Mouse (Mus musculus): ENCODE data around the gene Cep19.
A peak's percentile ranks its signal among the peaks of the same experiment; 100 is the strongest.

Cep19 gene

DNA sequence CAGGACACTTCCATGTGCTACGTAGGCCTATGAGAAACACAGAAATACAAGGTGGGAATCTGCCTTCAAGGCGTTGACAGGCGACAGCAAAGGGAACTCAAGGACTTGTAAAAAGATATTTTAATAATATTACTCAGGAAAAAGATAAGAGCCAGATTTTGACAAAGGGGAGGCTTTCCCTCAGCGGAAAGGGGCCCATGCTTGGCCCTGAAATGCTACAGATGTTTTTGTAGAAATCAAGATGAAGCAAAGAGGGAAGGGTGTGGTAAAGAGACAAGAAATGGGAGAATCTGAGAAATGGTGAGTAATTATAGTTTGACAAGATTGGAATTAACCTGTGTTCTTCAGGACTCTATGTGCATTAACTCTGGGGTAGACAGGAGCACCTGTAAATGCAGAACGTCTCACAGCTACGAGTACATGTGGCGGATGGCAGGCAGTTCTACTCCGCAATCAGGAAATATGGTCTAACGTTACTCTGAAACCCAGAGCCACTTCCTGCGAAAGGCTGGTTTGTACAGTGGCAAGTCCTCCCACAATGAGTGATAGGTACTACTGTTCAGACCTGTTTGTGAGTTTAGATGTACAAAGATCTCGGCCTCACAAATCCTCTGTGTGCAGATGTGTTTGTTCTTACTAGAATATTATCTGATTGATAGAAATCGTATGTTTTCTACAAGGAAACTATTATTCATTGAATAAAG lies 7.9 kb downstream of the Cep19 start:
- no peak for DNase-seq (ENCODE audit: low spot score)

DNA sequence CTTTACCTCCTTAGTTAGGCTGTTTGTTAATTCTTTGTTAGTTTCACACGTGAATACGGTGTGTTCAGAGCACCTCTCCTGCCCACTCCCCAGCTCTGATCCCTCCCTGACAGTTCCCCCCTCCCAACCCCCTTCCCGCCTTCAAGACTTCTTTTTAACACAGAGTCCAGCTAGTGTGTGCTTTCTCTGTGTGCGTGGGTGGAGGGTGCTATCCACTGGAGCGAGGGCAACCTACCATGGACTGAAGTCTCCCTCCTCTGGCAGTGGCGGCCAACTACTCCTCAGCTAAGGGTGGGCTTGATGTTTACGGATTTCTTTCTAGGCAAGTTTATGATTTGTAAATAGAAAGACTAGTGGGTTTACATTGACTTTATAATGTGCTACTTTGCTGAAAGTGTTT lies 8.6 kb downstream of the Cep19 start:
- no peak for DNase-seq (ENCODE audit: low spot score)

DNA sequence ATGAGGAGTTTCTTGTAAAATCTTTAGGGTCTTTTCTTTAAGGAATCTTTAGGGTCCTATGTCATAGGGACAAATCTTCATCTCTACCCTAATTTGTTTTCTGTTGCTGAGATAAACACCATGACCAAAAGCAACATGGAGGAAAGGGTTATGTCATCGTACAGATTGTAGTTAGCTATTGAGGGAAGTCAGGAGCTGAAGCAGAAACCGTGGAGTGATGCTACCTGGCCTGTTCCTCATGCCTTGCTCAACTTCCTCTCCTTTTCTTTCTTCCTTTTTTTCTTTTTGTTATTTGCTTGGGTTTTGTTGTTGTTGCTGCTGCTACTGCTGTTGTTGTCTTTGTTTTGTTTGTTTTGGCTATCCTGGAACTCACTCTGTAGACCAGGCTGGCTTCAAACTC lies 9.0 kb downstream of the Cep19 start:
- DNase-seq (ENCODE audit: low spot score) = no peak

DNA sequence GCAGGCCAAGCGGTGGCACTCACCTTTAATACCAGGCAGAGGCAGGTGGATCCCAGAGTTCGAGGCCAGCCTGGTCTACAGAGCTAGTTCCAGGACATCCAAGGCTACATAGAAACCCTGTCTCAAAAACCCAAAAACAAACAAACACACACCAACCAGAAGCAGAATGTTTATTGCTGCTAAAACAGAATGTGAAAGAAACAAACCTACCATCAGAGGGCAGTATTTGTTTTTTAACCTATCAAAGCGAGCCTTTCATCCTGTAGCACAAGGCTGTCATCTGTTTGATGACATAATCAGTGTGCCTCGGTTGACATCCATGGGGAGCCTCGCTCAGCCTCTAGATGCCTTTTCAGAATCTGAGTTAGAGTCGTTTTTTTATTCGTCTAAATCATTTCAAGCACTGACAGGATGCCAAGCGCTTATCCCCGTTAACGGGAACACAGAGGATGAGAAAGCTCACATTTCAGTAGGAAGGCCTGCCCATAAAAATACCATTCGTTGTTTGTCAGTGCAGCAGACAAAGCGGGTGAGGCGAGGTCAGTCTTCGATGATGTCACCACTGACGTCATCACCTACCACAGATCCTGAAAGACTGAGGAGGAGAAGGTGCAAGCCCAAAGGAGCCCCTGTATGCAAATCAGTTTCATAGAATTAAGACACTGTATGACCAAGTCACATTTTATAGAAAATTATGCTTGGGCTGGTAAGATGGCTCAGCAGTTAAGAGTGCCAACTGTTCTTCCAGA lies 11.5 kb downstream of the Cep19 start:
- no peak for DNase-seq (ENCODE audit: low spot score)

DNA sequence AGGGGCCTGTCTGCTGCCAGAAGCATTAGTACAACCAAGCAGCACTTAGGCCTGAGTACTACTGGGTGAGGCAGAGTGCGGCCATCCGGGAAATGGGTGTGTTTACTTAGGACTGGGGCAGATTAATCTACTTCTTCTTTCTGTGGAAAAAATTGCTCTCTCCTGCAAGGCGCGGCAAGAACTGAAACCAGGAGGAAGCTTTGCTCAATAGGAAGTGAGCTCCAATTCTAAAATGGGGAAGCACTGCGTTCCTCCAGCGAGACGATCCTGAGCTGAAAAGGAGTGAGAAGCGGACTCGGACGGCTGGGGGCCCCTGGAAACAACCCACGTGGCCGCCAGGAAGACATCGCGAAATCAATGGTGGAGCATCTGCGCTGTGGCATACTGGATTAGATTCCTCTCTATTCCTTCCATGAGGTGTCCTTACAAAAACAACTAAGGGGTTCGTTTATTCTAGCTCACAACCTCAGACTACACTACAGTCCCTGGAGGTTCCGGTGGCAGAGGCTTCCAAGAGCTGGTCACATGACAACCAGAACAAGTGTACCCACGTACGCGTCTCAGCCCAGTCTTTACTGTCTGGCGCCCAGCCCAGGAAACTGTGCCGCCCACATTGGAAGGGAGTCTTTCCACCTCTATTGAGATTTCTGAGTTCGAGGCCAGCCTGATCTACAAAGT lies 14.1 kb downstream of the Cep19 start:
- DNase-seq (ENCODE audit: low spot score) = no peak

DNA sequence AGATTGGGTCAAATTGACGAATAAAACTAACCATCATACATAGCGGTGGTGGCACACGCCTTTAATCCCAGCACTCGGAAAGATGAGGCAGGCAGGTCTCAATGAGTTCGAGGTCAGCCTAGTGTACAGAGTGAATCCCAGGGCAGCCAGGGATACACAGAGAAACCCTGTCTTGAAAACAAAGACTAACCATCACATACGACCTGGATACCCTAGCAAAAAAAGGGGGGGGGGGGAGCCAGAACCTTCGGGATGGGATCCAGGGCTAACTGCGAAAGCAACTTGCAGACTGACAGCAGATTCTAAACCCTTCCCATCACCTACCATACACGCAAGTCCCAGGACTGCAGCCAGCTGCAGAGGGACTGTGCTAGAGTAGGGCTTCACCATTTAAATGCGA lies 14.8 kb downstream of the Cep19 start:
- no peak for DNase-seq (ENCODE audit: low spot score)

DNA sequence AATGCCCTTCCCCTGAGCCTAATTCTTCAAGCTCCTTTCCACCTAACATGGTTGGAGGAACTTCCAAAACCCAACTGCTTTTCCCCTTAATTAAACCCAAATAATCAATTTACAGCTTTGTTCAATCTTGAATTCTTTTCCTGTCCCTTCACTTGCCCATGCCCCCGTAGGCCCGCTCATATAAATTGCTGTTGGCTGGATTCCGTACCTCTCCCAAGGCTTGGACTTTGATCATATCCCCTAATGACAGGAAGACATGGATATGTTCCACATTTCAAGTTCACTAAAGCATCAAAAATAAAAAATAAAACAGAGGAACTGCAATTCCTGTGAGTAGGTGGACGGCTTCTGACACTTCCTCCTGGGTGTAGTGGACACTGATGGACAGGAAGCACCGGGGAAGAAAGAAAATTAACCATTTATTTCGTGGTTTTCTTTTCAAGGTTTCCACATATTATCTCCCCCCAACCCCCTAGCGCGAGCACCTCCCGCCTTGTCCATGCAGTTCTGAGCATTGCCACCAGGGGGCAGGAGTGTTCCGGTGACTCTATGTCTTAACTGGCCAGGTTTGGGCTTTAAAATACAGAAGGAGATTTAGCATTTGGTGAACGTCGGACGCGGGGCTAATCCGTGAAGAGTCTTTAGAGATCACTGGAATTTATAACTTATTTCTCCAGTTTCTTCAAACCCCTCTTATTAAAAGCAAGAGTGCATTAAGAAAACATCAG lies 15.5 kb downstream of the Cep19 start:
- DNase-seq (ENCODE audit: low spot score) = peak; percentile 89

DNA sequence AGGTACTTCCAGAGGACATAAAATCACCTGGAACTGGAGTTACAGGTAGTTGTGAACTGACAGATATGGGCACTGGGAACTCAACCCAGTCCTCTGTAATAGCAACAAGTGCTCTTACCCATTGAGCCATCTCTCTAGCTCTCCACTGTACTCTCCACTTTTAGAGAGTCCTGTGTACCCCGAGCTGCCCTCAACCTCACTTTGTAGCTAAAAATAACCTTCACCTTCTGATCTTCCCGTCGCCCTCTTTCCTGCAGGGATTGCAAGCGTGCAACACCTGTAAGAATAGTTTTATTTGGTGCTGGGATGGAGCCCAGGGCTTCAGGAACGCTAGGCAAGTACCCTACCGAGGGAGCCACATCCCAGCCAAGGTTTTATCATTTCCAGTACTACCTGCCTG lies 16.2 kb downstream of the Cep19 start:
- no peak for DNase-seq (ENCODE audit: low spot score)

DNA sequence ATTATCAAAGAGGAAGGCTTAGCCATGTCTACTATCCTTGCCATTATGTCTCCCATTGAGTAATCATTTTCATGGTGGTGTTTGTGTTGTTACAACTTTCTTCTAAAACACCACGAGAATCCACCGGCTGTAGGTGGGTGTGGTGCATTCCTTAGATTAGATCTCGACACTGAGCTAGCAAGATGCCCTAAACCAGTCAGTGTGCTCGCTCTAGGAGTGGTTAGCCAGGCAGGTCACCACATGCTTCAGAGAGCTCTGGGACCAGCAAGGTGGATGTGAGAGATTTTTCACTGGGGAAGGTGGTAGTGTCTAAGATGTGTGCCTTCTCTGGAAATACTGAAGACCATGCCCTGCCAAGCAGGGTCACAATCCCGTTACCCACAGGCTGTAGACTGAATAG lies 16.6 kb downstream of the Cep19 start:
- no peak for DNase-seq (ENCODE audit: low spot score)

DNA sequence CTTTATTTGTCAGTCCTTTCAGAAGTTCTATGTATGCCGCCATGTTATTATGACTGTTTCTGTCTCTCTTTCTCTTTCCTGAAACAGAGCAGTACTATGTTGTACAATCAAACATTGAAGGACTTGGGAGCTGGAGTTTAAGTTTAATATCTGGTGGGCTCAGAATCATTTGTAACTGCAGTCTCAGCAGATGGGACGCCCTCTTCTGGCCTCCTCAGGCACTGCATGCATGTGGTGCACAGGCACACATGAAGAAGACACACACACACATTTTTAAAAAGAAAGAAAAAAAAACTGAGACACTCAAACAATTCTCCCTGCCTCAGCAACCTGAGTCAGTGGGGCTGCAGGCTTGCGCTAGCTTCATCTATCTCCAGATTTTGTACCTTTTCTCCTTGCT lies 20.9 kb downstream of the Cep19 start:
- no peak for DNase-seq (ENCODE audit: low spot score)

DNA sequence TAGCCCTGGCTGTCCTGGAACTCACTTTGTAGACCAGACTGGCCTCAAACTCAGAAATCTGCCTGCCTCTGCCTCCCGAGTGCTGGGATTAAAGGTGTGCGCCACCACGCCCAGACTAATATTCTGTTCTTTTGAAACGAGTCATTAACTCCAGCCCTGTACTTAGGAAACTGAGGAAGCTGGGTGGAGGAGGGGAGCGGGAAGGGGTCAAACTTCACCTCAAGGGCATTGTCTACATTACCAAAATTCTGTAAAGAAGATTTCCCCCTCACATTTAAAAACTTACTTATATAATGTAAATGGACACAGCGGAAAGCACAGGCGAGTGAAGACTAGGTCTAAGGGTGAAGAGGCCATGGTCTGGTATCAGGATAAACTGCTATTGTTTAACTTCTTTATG lies 24.4 kb downstream of the Cep19 start:
- DNase-seq (ENCODE audit: low spot score) = no peak

DNA sequence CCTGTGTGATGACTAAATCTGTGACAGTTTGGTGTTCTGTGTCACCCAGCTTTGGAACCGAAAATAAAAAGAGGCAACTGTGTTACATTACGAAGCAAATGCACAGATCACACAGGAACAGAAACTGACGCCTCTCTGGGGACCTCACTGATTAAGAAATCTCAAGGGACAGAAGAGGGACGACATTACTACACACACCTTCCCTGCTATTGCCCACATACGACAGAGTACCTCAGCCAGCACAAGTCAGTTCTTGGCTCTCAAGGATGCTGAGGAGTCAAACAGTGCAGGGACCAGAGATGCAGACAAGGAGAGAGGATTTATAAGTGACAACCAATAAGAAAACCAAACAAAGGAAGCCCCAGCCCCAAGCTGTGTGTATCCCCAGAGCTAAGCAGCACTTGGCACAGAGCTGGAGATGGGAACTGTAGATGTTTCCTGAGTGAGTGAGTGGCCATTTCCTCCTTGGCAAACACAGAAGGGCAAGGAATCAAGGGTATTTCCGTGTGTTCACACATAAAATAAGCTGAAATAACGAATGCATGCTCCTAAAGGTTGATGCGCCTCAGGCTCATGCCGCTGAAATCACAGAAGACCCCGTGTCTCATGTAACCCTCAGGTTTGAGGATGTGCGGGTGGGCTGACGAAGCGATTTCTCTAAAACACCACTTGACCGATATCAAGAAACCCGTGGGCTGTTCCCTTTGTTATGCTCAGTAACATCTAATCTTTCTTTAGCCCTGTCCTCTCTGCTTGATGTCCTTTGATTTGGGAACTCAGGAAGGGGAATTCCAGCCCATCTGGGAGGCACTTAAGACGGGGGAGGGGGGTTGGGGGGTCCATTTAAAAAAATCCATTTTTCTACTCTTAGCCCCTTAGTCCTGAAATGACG lies 25.1 kb downstream of the Cep19 start:
- no peak for DNase-seq (ENCODE audit: low spot score)

DNA sequence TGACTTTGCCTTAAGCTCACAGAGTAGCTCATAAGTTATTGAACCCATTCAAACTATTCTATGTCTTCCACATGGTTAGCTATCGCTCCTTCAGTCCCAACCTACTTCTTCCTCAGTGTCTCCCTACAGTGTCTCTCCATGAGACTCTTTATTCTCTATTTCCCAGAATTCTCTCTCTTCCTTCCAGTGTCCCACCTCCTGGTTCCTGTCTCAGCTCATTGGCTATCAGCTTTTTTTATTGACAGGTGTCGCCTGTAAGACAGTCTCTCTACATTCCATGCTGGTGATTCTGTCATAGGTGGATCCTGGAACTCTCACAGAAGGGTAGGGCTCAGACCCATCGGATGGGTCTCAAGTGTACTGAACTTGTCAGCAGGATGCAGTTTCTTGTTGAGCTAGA lies 25.8 kb downstream of the Cep19 start:
- DNase-seq (ENCODE audit: low spot score) = no peak

DNA sequence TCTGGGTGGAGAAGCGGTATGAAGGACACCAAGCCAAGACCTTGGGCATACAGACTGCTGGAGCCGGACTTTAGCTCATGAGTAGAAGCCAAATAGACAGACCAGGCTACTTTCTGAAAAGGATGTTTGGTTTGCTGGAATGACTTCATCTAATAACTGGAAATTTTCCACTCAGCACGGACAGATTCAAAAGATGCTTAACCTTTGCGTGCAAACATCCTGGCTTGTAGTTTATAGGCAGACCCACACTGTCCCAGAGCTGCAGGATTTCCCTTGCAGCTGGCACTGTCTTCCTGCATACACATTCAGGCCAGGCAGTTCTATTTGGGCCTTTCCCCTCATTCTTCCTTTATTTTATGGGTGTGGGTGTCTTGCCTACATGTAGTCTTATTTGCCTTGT lies 27.4 kb downstream of the Cep19 start:
- DNase-seq (ENCODE audit: low spot score) = no peak

DNA sequence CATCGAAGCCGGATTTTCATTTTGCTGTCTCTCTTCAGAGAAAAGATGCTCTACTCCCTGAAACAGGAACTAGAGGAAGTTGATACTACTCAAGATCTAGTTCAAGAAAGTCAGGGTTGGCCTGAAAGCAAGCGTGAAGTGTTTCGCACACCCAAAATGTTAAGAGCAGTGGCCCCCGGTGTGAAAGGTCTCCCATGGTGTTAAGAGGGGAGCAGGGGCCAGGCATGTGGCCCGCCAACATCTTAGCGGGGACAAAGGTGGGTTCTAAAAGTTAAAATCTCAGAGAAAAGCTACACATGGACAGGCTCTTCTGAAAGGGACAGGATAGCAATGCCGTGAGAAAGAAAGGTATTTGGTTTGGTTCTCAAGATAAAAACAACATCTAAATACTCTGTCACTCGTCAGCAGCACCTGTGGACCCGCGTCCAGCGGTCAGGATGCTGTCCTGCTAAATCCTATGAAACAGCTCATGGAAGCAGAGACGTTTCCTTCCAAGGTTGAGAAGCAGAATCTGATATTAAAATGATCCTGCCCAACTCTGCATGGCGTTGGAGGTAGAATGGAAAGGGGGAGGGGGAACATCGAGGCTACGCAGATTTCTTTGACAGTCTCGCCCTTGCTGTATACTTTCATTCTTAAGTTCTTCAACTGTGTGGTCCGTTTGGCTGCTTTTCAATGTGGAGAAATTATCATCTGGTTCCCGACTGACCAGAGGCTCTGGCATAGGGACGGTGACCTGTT lies 30.0 kb downstream of the Cep19 start:
- no peak for DNase-seq (ENCODE audit: low spot score)

DNA sequence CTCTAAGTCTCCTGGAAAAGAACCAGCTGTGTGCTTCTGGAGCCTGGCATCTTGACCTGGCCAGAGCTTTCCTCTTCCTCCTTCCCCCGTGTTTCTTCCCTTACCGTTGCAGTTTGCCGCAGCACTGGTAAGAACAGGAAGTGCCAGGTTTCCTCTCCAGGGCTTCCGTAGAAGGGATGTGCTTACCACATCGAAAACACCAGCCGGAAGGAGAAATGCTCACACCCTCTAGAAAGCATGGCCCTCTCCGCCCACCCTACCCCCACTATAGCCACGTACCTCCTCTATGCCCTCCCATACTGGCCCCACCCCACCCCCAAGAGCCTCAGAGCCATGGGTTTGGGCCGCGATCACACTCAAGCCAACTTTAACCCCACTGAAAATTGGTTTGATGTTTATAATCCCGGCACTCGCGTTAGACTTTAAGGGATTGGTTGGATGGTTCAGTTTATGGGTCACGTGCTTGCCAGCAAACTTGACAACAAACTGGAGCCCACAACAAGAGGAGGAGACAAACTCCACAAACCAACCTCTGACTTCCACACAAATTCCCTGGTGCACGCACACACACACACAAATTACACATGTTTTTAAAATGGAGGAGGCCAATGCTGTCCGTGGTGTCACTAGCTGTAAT lies 30.7 kb downstream of the Cep19 start:
- DNase-seq (ENCODE audit: low spot score) = no peak

DNA sequence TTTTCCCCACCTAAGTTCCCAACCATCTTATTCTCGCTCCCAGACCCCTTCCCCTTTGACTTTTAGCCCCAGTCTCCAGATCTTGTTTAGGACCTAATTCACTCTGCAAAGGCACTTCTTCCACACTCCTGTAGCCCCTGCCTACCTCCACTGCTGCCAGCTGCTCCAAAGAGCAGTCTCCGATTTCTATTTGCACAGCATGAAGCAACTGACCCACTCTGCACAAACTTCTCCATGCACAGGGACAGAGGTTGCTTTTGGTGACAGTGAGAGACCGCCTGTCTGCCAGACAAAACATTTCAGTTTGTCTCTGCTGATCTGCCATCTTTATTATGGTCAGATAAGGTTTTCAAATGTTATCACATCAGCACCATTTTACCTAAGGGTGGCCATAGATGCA lies 33.5 kb downstream of the Cep19 start:
- DNase-seq (ENCODE audit: low spot score) = no peak

DNA sequence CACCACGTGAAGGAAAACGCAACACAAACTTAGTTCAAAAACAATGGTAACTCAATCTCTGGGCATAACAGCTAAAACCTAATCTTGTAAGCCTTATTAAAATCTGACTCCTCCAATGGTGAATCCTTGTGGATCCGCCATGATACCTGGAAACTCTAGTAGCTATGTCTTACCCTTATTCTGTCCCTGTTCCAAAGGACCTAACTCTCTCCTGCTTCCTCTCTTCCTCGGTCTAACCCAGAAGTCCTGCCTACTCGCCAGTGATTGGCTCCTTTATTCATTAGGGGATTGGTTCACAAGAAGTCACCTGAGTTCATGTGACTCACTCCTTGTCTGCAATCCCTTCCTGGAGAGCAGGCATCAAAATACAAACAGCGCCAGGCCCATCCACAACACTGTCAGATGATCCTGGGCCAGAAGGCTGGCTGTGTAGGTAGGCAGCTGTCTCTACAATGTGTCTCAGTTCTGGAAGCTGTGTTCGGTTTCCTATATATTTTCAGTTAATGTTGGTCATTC lies 36.3 kb downstream of the Cep19 start:
- DNase-seq (ENCODE audit: low spot score) = no peak

DNA sequence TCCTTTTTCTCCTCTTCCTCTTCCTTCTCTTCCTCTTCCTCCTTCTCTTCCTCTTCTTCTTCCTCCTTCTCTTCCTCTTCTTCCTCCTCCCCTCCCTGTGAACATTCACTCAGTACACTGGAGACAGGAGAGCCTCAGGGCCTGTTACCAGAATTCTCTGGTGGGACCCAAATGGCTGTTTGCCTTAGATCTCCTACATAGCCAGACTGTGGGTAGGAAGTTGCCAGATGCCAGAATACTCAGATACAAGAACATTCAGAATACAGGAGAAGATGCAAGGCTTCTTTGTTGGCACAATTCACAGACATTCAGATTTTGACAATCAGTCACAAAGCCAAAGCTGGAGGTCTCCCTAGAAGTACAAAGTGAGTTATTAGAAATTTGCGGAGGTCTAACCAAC lies 39.4 kb downstream of the Cep19 start:
- no peak for DNase-seq (ENCODE audit: low spot score)

DNA sequence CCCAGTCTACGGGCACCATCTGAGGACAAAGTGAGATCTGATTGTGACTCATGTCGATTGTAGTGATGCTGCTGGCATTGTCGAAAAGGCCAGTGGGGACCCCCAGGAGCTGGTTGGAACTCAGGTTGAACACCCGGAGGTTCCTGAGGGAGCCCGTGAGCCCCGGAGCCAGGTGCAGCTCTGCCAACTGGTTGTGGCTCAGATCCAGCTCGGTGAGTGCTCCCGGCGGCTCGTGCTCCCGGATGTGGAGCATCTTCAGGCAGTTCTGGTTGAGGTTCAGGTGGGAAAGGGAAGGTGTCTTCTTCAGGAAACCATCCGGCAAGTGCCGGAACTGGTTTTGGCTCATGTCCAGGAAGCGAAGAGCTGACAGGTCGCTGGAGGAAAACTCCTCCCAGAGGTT lies 44.2 kb downstream of the Cep19 start:
- no peak for DNase-seq (ENCODE audit: low spot score)

All from embryo, embryonic 10.5 days (tissue).